ENCODE assay signal across 8 mouse cellular contexts in the genomic region with DNA sequence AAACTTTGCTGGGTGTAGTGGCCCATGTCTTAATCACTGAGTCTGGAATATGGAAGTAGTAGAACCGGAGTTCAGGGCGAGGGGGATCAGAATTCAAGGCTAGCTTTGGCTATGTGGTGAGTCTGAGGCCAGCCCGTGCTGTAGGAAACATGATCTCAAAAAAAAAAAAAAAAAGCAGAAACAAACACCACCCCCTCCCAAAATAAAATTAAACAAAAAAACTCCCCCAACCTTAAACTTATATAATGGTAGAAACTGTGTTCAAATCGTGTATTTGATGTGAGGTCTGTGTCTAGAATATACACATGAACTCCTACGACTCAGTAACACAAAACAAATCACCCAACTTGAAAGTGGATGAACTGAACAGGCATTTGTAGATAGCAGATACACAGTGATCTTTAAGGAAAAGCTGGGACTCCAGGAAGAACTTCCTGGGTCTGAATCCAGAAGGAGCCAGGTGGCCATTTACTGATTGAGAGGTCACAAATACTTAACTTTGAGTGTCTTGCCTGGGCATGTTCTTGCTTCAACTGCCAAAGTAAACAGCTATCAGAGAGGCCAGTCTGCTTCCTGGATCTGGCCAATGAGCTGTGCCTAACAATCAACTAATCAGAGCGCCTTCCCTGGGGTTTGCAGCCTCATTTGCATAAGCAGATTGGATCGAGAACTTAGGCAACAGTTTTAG.
A peak's percentile ranks its signal among the peaks of the same experiment; 100 is the strongest.
DNase-seq lines count a peak whose midpoint lies in the region; ATAC-seq and TF ChIP-seq lines count a peak whose summit lies in the region.

No protein-coding gene starts in this region.

- TF ChIP-seq CTCF in midbrain, postnatal 0 days (IDR thresholded peaks at IDR 0.05): no peak
- no peak for TF ChIP-seq CTCF in thymus, adult 2 months (IDR thresholded peaks at IDR 0.05; ENCODE audit: borderline replicate concordance, control insufficient read depth, extremely low read depth, insufficient read depth, low read length, poor library complexity)

- H3K4me3 ChIP-seq in midbrain, postnatal 0 days (ENCODE audit: low read depth, low read length): no peak overlapping the region
- no peak overlapping the region for H3K4me3 ChIP-seq in thymus, adult 2 months (ENCODE audit: control insufficient read depth, insufficient read depth, low read length)

- peak; percentile 74 for DNase-seq in urinary bladder, postnatal 14 days (ENCODE audit: low spot score)
- DNase-seq in urinary bladder, postnatal 4 days (ENCODE audit: low spot score in 2 of 2): no peak
- peak; percentile 63 for DNase-seq in fibroblast of lung, adult 2 months (ENCODE audit: low read depth)
- peak; percentile 61 for DNase-seq in kidney, postnatal 14 days
- peak; percentile 64 for DNase-seq in midbrain, postnatal 0 days (ENCODE audit: low spot score)
- no peak for DNase-seq in left cerebral cortex, postnatal 36 days (ENCODE audit: low spot score in 2 of 2)
- DNase-seq in thymus, adult 2 months: no peak
- DNase-seq in thymus, postnatal 0 days (ENCODE audit: low spot score): no peak

- ATAC-seq in midbrain, postnatal 0 days (ENCODE audit: low FRiP score): no peak

- no peak for TF ChIP-seq POLR2A in thymus, adult 2 months (IDR thresholded peaks at IDR 0.05; ENCODE audit: control insufficient read depth, extremely low read depth, insufficient read depth, low read length, poor library complexity)

- intact Hi-C loops in left cerebral cortex, postnatal 36 days (cut with DNase I): no loop called here

- H3K36me3 ChIP-seq in midbrain, postnatal 0 days (ENCODE audit: insufficient read depth, low read length): no peaks in the 10 kb centered on the region
- H3K36me3 ChIP-seq in thymus, adult 2 months (ENCODE audit: control insufficient read depth, insufficient read depth, low read length): no peaks in the 10 kb centered on the region

- H3K4me2 ChIP-seq in midbrain, postnatal 0 days (ENCODE audit: low read depth, low read length, poor library complexity, severe bottlenecking): no peak overlapping the region

- no peak overlapping the region for H3K27ac ChIP-seq in midbrain, postnatal 0 days (ENCODE audit: low read depth, low read length)
- no peak overlapping the region for H3K27ac ChIP-seq in thymus, adult 2 months (ENCODE audit: control insufficient read depth, insufficient read depth, low read length)

- no peak overlapping the region for H3K9ac ChIP-seq in midbrain, postnatal 0 days (replicated peaks; ENCODE audit: low read length, poor library complexity, severe bottlenecking)

- 52% methylated on average over 7 of the region's 7 CpGs for WGBS in midbrain, postnatal 0 days
- WGBS in thymus, adult 2 months: 79% methylated on average over 7 of the region's 7 CpGs

- no peaks in the 10 kb centered on the region for H3K9me3 ChIP-seq in midbrain, postnatal 0 days (ENCODE audit: low read length)

- no peaks in the 10 kb centered on the region for H3K27me3 ChIP-seq in midbrain, postnatal 0 days (ENCODE audit: insufficient read depth, low read length)
- no peaks in the 10 kb centered on the region for H3K27me3 ChIP-seq in thymus, adult 2 months (ENCODE audit: control insufficient read depth, insufficient read depth, low read length)

- no peaks in the 10 kb centered on the region for H3K4me1 ChIP-seq in midbrain, postnatal 0 days (ENCODE audit: insufficient read depth, low read length)
- peaks cover 4% of the 10 kb centered on the region for H3K4me1 ChIP-seq in thymus, adult 2 months (replicated peaks; ENCODE audit: control insufficient read depth, insufficient read depth, low read length)

Comparison
In these comparisons a context has a peak if more than half of its experiments do, and no peak if none do; other contexts are left out.
1. DNase-seq: peak in urinary bladder, postnatal 14 days (single experiment), fibroblast of lung, adult 2 months (single experiment), kidney, postnatal 14 days (single experiment) and midbrain, postnatal 0 days (single experiment); none in urinary bladder, postnatal 4 days (0 of 2), left cerebral cortex, postnatal 36 days (0 of 2), thymus, adult 2 months (single experiment) and thymus, postnatal 0 days (single experiment).